Mouse (Mus musculus) adrenal gland, postnatal 25 days (tissue): ENCODE measurements at regions not wholly inside any gene's neighbourhood (a gene's known extent, or its start where the extent isn't known, plus 50 kb on each side); places are given as distances from the start of the nearest gene placed in this dataset.

ENCODE experiments used
- DNase-seq: peaks from one replicate; pipeline ENCODE4 v3.0.0; 2021; ENCODE audit warnings: mixed read lengths

DNA sequence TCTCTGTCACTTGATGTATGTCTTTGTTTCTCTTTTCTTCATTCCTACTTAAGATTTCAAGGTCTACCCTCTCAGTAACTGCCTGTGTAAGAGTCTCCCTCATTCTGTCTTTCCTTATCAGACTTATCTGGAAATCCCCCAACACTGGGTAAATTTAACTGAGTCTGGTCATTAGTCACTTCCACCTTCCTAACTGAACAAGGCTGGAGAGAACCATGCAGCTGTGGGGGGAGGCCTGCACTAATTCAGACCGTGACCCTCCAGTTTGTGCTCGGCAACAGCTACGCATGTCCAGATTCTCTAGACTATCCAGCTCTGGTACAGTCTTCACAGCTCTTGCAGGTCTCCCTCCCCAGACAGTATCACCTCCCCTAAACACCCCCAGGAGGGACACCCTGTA lies 103.3 kb downstream of the Prox1 start:
- no peak for DNase-seq

DNA sequence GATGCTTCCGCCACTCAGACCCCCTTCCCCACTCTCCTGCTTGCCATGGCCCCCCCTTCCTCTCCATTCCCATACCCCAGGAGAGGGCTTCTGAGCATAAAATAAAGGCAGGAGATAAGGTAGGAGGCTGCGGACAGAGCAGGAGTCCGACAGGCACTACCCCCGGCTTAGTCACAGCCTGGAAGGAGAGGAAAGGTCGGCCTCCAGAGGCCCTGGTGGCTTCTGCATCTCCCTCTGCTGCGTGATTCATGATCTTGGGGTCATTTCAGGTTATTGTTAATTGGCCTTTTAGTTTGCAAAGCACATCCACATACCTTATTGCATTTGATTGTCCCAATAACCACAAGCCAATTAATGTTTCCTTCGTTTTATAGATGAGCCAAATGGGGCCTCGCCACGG lies 104.1 kb downstream of the Prox1 start:
- DNase-seq: peak; percentile 22

- no peak for DNase-seq
These were observed 108.8 kb downstream of the Prox1 start for GRCm38 (mm10) chr1:190061560-190062295.

DNA sequence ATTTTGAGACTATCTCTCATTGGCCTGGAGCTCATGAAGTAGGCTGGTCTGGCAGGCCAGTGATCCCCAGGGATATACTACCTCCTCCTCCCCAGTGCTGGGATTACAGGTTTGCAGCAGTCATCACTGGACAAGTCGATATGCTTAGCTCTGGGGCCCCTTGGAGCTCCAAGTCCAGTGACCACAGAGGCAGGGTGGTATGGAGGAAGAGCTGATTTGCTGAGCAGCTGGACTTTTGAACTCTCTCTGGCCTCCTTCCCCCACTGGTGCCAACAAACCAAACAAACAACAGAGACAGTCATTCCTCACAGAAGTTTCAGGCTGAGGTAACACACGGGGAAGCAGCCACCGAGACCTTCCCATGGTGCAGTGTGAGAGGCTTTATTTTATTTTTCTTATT lies 111.5 kb downstream of the Prox1 start:
- DNase-seq: no peak

DNA sequence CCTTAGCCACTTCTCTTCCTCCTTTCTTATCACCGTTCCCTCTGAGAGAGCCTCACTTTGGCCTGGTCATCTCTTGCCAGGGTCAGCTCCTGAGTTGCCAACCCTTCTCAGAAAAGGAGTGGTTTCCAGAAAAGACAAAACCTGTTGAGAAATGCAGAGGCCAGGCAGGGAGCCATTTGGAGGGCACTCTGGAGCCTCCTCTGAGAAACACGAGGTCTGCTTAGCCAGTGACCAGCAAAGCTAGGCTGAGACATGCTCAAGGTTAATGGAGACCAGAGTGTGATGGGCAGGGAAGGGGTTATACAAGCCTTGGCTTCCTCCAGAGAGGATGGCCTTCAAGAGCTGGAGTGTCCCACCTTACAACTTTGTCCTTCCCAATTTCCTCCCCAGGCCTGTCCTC lies 113.6 kb downstream of the Prox1 start:
- DNase-seq: peak; percentile 26

DNA sequence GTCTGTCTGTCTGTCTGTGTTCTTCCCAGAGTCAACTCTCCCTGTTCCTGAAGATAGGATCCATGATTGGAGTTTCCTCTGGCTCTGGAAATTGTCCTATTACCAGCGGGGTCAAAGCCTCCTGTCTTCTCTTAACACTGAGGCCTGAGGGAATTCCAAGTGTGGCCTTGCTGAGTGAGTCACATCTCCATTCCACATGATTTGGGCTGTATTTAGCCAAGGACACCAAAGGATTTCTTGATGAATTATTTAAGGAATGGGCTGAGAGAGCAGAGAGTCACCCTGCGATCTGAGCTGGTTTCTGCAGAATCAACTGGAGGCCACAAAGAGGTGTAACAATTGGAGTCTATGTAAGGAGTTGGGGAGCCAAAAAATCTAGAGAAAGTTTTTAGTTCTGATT lies 118.6 kb downstream of the Prox1 start:
- no peak for DNase-seq

- DNase-seq: no peak
These were observed 121.9 kb downstream of the Prox1 start for GRCm38 (mm10) chr1:190048521-190049170.

- DNase-seq: peak; percentile 19
These were observed 123.3 kb downstream of the Prox1 start for GRCm38 (mm10) chr1:190047201-190047600.

DNA sequence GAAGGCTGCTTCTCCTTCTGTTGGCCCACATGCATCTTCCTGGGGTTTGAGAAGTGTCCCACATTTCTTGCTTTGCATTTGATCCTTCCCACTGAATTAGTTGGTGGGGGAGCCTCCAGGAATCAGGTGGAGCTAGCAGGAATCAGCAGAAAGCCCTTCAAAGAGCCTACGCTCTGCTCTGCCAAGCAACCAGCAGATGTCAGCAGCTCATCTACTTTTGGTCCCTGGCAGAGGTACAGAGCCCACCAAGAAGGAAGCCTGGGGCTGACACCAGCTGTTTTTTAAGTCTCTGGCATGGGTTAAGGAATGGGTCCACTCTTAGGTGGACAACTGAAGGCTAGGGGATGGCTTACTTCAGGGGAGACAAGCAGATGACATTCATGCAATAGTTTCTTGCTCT lies 123.6 kb upstream of the Smyd2 start:
- peak; percentile 20 for DNase-seq

DNA sequence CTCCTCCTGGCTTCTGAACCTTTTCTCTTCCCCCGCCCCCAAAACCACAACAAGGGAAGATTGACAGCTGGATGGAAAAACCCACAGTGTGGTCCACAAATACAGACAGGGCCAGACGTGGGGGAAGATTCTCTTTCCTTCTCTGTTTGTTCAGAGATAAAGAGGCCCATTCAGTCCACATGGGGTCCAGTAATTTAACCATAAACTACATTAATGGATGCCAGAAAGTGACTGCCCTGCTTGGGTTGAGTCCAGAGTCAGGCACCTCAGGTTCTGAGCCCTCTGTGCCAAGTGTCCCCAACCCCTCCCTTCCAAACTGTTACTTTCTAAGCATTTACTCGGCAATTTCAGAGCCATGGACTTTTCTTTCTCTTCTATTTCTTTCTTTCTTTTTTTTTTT lies 121.9 kb upstream of the Smyd2 start:
- DNase-seq: no peak

- no peak for DNase-seq
These were observed 121.0 kb upstream of the Smyd2 start for GRCm38 (mm10) chr1:190043156-190043555.

GRCm38 (mm10) chr1:190042197-190042596 lies 120.0 kb upstream of the Smyd2 start:
- DNase-seq: no peak

DNA sequence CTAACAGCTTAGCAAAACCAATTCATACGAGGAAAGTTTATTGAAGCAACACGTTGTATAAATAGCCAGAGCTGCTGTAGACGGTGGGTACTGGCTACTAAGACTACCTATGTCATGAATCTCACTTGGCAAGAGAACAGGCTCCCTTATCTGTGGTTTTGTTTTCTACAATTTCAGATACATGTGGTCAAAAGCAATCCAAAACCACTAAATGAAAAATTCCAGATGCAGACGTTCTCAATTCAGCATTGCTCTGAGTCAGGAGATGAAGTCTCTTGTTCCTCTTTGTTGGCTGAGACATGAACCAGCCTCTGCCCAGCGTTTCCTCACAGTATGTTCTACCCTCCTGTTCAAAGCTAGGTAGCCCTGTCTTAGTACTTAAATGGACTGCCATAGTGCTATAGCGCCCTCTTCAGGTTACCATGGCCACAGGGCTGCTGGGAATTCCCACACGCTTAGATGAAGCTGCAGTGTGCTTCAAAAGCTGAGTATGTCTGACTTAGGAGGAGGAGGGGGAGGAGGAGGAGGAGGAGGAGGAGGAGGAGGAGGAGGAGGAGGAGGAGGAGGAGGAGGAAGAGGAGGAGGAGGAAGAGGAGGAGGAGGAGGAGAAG lies 119.0 kb upstream of the Smyd2 start:
- DNase-seq: no peak

DNA sequence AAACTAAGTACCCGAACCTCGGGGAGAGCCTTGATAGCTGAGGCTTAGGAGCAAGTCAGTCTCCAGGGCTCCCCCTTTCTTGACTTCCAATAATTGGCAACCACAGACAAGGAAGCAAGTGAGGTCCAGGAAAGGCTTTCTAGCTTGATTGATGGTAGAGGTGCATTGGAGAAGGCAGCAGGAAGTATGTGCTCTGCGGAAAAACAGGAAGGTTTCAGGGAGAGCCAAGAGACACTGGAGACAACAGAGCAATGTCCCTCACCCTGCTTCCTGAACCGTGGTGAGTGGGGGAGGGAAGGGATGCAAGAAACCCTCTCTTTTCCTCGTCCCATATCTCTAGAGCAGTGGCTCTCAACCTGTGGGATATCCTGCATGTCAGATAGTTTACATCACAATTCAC lies 115.9 kb upstream of the Smyd2 start:
- no peak for DNase-seq

DNA sequence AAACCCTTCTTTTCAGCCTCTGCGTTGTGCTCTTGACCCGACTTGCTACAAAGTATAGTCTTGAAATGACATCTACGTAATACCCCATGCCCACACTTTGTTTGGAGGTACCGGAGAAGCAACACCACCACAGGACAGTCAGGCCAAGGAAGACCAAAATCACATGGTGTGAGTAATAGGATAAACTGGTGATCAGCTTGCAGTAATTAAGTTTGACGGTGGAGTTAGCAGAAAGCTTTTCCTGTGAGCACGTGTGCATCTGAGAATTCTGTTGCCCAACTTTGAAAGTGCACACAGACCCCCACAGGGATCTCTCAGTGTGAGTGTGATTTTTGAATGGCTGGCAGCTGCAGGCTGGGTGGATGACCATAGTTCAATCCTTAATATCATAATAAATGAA lies 114.6 kb upstream of the Smyd2 start:
- DNase-seq: no peak

DNA sequence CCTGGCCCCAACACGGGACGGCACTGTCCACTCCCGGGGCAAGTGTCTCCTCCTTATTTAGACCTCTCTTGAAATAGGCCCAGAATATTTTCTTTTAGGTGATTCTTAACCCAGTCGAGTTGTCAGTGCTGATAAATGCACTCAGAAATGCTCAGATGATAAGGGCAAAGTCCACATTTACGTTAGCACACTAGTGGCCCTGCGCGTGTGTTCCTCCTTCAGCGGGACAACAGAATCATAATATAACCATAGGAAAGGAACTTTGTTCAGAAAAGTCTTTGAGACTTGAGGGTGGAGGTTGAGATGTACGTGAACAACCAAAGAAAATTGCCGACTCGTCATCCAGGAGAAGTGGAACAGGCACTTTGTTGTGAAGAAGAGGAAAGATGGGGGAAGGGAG lies 113.8 kb upstream of the Smyd2 start:
- DNase-seq: no peak

- DNase-seq: no peak
These were observed 111.9 kb upstream of the Smyd2 start for GRCm38 (mm10) chr1:190034091-190034490.

GRCm38 (mm10) chr1:190027536-190027935 lies 105.4 kb upstream of the Smyd2 start:
- DNase-seq: no peak

DNA sequence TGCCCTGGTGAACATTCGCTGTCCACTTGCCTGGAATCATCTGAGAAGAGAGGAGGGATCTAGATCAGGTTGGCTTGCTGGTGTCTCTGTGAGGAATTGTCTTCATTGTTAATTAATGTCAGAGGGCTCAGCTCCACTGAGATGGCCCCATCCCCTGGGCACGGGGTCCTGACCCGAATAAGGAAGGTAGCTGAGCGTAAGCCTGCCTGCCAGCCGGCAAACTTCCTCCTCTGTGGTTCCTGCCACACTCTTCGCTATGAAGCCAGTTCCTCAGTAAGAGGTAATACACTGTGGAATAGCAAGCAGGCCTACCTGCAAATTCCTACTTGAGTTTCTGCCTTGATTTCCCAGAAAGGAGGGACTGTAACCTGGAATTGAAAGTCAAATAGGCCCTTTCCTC lies 87.3 kb upstream of the Smyd2 start:
- DNase-seq: no peak

- no peak for DNase-seq
These were observed 85.1 kb upstream of the Smyd2 start for GRCm38 (mm10) chr1:190007271-190007670.

- no peak for DNase-seq
These were observed 78.9 kb upstream of the Smyd2 start for GRCm38 (mm10) chr1:190001084-190001483.

GRCm38 (mm10) chr1:189993706-189994105 lies 71.5 kb upstream of the Smyd2 start:
- DNase-seq: no peak

DNA sequence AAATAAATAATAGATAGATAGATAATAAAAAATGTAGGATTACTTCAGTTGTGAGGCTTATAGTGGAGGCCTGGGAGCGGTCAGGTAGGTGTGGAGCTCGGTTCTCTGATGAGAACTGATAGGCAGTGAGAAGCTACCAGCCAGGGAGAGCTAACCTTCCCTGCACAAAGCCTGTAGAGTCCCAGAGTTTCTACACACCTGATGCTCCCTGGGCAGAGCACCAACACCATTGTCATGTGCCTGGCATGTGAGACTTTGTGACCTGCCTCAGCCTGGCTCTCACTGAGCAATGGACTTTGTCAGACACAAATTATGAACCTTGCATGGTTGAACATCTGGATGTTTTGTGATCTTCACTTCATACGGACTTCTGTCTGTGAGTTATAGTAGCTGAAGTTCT lies 71.1 kb upstream of the Smyd2 start:
- DNase-seq: no peak

GRCm38 (mm10) chr1:189991089-189991488 lies 68.9 kb upstream of the Smyd2 start:
- no peak for DNase-seq
